In the genomic region with DNA sequence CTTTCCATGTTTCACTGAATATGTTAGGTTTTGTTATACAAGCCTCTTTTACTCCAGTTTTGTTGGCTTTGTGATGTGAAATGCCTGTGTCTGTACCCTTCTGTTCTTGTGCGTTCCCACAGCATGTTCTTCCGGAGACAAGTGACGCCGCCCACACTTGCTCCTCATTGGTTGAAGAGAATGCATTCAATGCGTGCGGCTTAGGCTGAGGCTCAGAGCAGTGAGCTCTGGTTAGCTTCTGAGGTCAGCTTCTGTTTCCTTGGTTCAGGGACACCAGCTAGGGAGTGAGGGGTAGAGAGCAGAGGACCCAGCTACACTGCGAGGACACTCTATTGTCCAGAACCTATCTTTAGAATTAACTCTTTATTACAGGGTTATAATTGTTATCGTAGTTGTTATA, we compare ENCODE assay signal across 8 mouse cellular contexts. TPM values are rescaled to one million over a fixed set of nuclear protein-coding genes. Genes with fewer than 3 reads are reported as not detected.
DNase-seq lines count a peak whose midpoint lies in the region; ATAC-seq and TF ChIP-seq lines count a peak whose summit lies in the region.

No protein-coding gene starts in this region.

- H3K9ac ChIP-seq in neural tube, embryonic 15.5 days (replicated peaks), result no peak overlapping the region

- no peaks in the 10 kb centered on the region for H3K36me3 ChIP-seq in hindbrain, embryonic 10.5 days
- no peaks in the 10 kb centered on the region for H3K36me3 ChIP-seq in neural tube, embryonic 15.5 days

- no peak overlapping the region for H3K27ac ChIP-seq in hindbrain, embryonic 10.5 days
- H3K27ac ChIP-seq in layer of hippocampus, adult 2 months, result no peak overlapping the region
- no peak overlapping the region for H3K27ac ChIP-seq in neural tube, embryonic 15.5 days (replicated peaks)

- peaks cover 4% of the 10 kb centered on the region for H3K27me3 ChIP-seq in hindbrain, embryonic 10.5 days (ENCODE audit: insufficient read depth, poor library complexity, severe bottlenecking)
- no peaks in the 10 kb centered on the region for H3K27me3 ChIP-seq in neural tube, embryonic 15.5 days (replicated peaks)

- WGBS in hindbrain, embryonic 10.5 days, result 16% methylated on average over 8 of the region's 8 CpGs
- 16% methylated on average over 8 of the region's 8 CpGs for WGBS in neural tube, embryonic 15.5 days

- no peak overlapping the region; the same call in 1 of the 2 replicates for H3K4me2 ChIP-seq in neural tube, embryonic 15.5 days

- peaks cover 3% of the 10 kb centered on the region; the same call in 1 of the 2 replicates for H3K4me1 ChIP-seq in hindbrain, embryonic 10.5 days (replicated peaks)
- H3K4me1 ChIP-seq in neural tube, embryonic 15.5 days, result peaks cover 13% of the 10 kb centered on the region

- no peak for TF ChIP-seq CTCF in layer of hippocampus, adult 2 months (conservative IDR thresholded peaks at IDR 0.05)

- peak; percentile 95 for ATAC-seq in frontal cortex, adult (ENCODE audit: low TSS enrichment)
- peak; percentile 85 for ATAC-seq in neural tube, embryonic 15.5 days (ENCODE audit: low FRiP score)

- DNase-seq in ES-CJ7 (ENCODE audit: low read depth, low spot score), result peak; percentile 74
- DNase-seq in cerebellum, adult 18-20 months, result peak; percentile 36 to 37
- peak; percentile 88 for DNase-seq in hindbrain, embryonic 10.5 days (ENCODE audit: low spot score)
- DNase-seq in layer of hippocampus, adult 2 months (ENCODE audit: low spot score in 2 of 2), result peak; percentile 77 to 82
- DNase-seq in lung, adult 18-20 months, result peak; percentile 84 to 86
- DNase-seq in testis, postnatal 10 days (ENCODE audit: low spot score), result peak; percentile 89

- H3K9me3 ChIP-seq in hindbrain, embryonic 10.5 days, result no peaks in the 10 kb centered on the region
- H3K9me3 ChIP-seq in neural tube, embryonic 15.5 days (replicated peaks), result no peaks in the 10 kb centered on the region

- no peak overlapping the region for H3K4me3 ChIP-seq in hindbrain, embryonic 10.5 days
- no peak overlapping the region for H3K4me3 ChIP-seq in layer of hippocampus, adult 2 months
- H3K4me3 ChIP-seq in neural tube, embryonic 15.5 days (replicated peaks), result no peak overlapping the region

RNA-seq across cellular contexts. Expression of gene H2-Aa, which starts 4.0 kb away (rescaled TPM):
- polyA plus RNA-seq in hindbrain, embryonic 10.5 days (2016; fragmentation: Nextera tagmentation; extraction: Ambion mirVana), result not detected in 2 replicates
- total RNA-seq in layer of hippocampus, adult 2 months (2021), result 1 to 10 TPM in 1 of 2 experiments, under 1 TPM in 1; 0.66 to 1.2 TPM
- polyA plus RNA-seq in neural tube, embryonic 15.5 days (2015; fragmentation: Nextera tagmentation; extraction: Ambion mirVana), result 0.97 and 82.8 TPM in 2 replicates

RNA-seq across cellular contexts. Expression of gene H2-Eb1, which starts 14.1 kb away (rescaled TPM):
- polyA plus RNA-seq in hindbrain, embryonic 10.5 days (2016; fragmentation: Nextera tagmentation; extraction: Ambion mirVana), result 1.0 and 1.3 TPM in 2 replicates
- 1 to 10 TPM; 1.0 to 1.3 TPM for total RNA-seq in layer of hippocampus, adult 2 months (2021)
- 4.0 and 55.6 TPM in 2 replicates for polyA plus RNA-seq in neural tube, embryonic 15.5 days (2015; fragmentation: Nextera tagmentation; extraction: Ambion mirVana)

RNA-seq across cellular contexts. Expression of gene H2-Eb2, which starts 33.9 kb away (rescaled TPM):
- polyA plus RNA-seq in hindbrain, embryonic 10.5 days (2016; fragmentation: Nextera tagmentation; extraction: Ambion mirVana), result not detected in 2 replicates
- not detected for total RNA-seq in layer of hippocampus, adult 2 months (2021)
- polyA plus RNA-seq in neural tube, embryonic 15.5 days (2015; fragmentation: Nextera tagmentation; extraction: Ambion mirVana), result 0.19 and 0.54 TPM in 2 replicates

RNA-seq across cellular contexts. Expression of gene H2-Ab1, which starts 34.1 kb away (rescaled TPM):
- polyA plus RNA-seq in hindbrain, embryonic 10.5 days (2016; fragmentation: Nextera tagmentation; extraction: Ambion mirVana), result 4.7 and 5.3 TPM in 2 replicates
- 1 to 10 TPM; 1.7 to 1.8 TPM for total RNA-seq in layer of hippocampus, adult 2 months (2021)
- 1.4 and 189 TPM in 2 replicates for polyA plus RNA-seq in neural tube, embryonic 15.5 days (2015; fragmentation: Nextera tagmentation; extraction: Ambion mirVana)

RNA-seq across cellular contexts. Expression of gene H2-Ob, which starts 52.9 kb away (rescaled TPM):
- polyA plus RNA-seq in hindbrain, embryonic 10.5 days (2016; fragmentation: Nextera tagmentation; extraction: Ambion mirVana), result 0.24 TPM in 1 of 2 replicates, not detected in the other
- under 1 TPM in 1 of 2 experiments, not detected in 1; 0.17 TPM for total RNA-seq in layer of hippocampus, adult 2 months (2021)
- polyA plus RNA-seq in neural tube, embryonic 15.5 days (2015; fragmentation: Nextera tagmentation; extraction: Ambion mirVana), result 0.08 and 0.26 TPM in 2 replicates

Comparison
In these comparisons a context has a peak if more than half of its experiments do, and no peak if none do; other contexts are left out.
1. DNase-seq: peak in every context shown above with its lines; median percentile 89 in testis, postnatal 10 days; 88 in hindbrain, embryonic 10.5 days; 85 in lung, adult 18-20 months; 80 in layer of hippocampus, adult 2 months; 74 in ES-CJ7; 36 in cerebellum, adult 18-20 months.